Mouse (Mus musculus): ENCODE measurements around the gene Ube2s. TPM values are rescaled to one million over a fixed set of nuclear protein-coding genes. Genes with fewer than 3 reads are reported as not detected.
"Not testable (repeated sequence)": the region's sequence is repeated elsewhere in the genome, so short reads cannot be mapped to it uniquely, and the experiment has no call there.

Gene Ube2s
- total and polyA plus RNA-seq, 3 experiments: 98.1 to 148 (median 140) TPM

DNA sequence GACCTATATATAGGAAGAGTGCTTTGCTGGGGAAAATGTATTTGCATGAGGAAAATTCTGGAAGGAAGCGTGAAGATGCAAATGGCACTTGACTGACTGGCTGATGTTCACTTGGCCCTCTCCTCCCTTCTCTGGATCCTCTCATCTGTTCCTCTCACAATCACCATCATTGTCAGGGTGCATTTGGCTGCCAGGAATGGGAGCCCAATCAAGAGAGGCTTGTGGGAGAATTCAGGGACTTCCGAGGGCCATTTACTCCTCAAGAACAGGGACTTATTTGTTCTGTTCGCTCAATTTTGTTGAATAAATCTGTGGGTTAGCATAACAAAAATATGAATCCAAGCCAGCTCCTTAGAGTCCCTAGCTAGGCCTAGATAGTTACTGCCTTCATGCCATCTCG is 9.3 kb upstream of the Ube2s start:
- DNase-seq: no peak

DNA sequence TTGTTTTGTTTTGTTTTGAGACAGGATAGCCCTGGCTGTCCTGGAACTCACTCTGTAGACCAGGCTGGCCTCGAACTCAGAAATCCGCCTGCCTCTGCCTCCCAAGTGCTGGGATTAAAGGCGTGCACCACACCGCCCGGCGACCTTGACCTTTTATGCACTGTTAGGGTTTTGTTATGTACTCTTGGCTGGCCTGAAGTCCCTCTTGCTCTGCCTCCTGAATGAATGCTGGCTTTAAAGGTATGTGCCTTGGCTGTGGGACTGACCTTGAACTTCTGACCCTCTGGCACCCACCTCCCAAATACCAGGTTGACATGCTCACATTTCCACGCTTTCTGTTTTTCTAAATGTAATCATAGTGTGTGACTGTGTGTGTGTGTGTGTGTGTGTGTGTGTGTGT is 8.5 kb upstream of the Ube2s start:
- DNase-seq: not testable (repeated sequence)

DNA sequence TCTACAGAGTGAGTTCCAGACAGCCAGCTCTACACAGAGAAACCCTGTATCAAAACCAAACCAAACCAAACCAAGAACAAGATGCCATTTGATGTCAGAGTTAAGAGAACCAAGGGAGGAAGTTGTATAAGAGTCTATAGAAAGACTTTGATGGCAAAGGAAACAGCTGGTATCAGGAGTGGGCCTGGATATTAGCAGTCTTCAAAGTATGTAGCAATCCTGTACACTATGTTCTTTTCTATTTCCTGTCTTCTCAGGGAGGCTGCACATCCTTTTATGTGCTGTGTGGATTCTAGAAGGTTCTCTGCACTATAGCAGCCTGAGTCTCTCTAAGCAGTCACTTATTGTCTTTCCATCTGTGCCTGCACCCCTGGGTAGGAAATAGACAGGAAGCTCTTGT is 4.2 kb upstream of the Ube2s start:
- DNase-seq: no peak

DNA sequence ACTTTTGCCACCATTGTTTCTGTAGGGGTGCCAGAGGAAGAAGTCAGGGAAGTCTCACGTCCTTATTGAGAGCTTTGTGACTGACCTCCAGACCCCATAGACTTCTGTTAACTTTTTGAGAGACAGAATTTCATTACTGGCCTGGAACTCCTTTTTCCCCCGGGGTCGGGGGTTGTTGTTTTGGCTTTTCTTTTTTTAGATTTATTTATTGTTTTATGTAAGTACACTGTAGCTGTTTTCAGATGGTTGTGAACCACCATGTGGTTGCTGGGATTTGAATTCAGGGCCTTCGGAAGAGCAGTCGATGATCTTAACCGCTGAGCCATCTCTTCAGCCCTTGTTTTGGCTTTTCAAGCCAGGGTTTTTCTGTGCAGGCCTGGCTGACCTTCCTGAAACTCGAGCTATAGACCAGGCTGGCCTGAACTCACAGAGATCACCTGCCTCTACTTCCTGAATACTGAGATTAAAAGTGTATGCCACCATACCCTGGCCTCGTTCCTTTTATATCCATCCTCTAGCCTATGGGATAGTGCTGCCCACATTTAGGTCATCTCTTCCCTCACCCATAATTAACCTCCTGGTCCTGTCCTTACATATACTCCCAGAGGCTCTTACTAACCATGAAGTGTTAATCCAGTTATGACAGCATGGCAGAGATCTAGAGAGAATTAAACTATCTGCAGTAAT is 858 bp upstream of the Ube2s start:
- DNase-seq: no peak

DNA sequence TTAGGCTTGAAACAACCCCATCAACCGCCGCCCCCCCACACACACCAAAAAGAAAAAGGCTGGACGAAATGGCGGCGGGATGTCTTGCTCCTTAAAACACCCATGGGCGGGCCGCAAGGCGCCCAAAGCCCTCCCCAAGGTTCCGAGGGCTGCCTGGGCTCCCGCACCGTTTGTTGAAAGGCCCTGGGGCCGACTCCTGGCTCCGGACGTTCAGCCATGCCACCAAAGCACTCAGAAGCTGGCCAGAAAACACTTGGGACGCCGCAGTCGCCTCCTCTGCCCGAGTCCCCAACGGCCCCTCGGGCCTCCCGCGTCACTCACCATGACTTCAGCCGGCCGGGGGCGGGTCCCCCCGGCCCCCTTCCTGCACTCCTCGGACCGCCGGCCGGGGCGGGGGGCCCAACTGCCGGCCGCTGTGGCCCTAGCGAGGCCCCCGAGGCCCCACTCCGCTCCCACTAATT is 518 bp downstream of the Ube2s start:
- no peak for DNase-seq

DNA sequence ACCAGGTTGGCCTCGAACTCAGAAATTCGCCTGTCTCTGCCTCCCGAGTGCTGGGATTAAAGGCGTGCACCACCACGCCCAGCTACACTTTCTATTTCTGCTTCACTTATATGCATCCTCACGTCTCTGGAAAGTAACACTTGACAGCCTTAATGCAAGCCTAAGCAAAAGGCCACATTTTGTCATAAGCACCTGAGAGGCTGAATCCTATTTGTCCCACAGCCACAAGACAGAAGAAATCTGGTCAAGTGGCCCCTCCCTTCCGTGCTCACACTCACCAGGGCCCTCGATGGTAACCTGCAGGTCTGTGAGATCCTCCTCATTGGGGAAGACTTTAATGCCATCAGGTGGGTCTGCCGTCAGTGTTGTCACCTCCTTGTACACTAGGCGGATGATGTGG is 1.3 kb downstream of the Ube2s start:
- DNase-seq: not testable (repeated sequence)

DNA sequence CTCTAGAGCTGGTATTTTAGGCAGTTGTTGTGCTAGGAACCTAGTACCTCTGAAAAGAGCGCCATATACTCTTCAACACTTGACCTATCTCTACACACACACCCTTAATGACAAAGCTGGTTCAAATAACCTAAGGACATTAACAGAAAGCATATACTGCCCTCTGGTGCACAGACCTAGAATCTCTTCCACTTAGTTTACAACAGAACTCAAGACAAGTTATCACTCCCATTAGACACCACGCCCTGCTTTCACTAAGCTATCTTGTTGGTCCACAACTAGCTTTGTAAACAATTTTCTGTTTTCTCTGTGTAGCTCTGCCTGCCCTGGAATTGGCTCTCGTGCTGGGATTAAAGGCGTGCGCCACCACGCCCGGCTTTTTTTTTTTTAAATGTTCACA is 5.7 kb downstream of the Ube2s start:
- DNase-seq: peak; percentile 20

DNA sequence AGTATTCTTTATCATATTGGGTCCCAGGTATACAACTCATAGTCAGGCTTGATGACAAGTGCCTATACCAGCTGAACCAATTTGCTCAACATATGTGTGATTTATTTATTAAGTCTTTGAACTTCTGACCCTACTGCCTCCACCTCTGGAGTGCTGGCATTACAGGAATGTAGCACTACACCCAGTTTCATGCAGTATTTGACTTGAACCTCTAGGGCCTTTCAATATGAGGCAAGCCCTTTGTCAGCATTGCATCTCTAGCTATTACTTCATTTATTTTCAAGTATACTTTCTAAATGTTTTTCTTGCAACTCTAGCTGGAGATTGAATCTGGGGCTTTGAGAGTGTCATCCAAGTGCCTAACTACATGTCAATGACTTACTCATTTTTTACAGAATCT is 10.1 kb downstream of the Ube2s start:
- no peak for DNase-seq

DNA sequence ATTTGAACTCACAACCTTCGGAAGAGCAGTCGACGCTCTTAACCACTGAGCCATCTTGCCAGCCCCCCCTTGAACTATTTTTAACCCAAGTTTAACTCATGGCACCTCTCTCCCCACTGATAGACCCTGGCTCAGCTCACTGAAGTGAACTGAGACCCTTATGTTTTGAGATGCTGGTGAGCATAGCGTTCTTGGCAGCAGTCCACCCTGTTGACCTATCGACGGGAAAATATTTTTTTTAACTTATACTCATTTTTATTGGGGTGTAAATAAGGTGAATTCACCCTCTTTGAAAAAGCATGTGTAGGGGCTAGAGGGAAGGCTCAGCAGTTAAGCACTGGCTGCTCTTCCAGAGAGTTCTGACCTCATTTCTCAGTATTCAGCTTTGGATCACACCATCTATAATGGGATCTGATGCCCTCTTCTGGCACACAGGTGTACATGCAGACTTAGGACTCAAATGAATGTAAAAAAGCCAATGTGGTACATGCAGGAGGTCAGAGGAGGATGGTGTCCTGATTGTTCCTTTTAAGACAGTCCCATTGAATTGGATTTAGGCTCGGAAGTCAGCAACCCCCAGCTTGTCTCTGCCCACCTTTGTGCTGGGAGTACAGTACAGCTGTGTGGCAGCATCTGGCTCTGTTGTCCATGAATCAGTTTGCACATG is 16.5 kb downstream of the Ube2s start:
- peak; percentile 31 for DNase-seq

DNA sequence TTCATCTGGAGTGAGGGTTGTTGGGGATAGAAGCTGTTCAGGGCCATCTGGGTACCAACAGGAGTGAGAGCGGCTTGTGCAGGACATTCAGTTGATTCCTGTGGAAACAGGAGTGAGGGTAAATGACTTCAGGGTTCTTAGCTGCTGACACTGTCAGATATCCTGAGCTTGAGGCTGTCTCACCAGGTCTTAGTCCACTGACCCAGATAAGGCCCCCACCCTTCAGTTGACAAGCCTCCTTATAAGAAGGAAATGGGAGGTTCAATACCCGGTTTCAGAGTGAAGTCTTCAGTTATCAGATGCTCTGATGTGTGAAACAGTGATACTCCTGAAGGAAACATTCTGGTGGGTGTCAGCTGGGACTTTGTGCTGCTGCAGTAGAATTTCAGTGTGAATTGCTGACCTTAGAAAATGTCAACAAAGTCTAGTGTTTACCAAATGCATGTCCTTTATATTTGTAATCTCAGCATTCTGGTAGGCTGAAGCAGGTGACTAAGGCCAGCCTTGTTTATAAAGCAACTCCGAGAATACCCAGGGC is 17.7 kb downstream of the Ube2s start:
- no peak for DNase-seq

DNA sequence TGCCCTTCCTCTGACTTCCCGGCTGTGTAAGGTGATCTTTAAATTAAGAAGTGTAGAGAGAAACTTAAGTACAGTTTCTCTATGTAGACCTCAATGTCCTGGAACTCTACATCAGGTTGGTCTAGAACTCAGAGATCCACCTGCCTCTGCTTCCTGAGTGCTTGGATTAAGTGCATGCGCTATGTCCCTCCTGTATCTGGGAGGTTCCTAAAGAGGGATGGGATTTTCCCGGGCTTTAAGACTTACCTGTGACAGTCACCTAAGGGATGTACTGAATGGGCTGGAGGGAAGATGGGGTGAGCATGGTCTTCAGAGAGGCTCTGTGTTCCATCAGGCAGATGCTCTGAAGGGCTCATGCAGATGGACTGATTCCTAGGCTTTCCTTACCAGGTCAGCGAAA is 18.7 kb downstream of the Ube2s start:
- no peak for DNase-seq

DNA sequence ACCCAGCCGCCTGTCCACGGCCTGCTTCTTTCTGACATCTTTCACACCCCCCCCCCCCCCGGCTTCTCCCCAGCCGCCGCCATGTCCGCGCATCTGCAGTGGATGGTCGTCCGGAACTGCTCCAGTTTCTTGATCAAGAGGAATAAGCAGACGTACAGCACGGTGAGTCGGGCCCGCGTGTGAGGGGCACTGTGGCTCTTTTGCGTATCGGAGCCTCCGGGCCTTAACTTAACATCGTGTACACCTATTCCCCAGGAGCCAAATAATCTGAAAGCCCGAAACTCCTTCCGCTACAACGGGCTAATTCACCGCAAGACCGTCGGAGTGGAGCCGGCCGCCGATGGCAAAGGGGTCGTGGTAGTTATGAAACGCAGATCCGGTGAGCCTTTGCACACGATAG is 19.1 kb downstream of the Ube2s start:
- not testable (repeated sequence) for DNase-seq

DNA sequence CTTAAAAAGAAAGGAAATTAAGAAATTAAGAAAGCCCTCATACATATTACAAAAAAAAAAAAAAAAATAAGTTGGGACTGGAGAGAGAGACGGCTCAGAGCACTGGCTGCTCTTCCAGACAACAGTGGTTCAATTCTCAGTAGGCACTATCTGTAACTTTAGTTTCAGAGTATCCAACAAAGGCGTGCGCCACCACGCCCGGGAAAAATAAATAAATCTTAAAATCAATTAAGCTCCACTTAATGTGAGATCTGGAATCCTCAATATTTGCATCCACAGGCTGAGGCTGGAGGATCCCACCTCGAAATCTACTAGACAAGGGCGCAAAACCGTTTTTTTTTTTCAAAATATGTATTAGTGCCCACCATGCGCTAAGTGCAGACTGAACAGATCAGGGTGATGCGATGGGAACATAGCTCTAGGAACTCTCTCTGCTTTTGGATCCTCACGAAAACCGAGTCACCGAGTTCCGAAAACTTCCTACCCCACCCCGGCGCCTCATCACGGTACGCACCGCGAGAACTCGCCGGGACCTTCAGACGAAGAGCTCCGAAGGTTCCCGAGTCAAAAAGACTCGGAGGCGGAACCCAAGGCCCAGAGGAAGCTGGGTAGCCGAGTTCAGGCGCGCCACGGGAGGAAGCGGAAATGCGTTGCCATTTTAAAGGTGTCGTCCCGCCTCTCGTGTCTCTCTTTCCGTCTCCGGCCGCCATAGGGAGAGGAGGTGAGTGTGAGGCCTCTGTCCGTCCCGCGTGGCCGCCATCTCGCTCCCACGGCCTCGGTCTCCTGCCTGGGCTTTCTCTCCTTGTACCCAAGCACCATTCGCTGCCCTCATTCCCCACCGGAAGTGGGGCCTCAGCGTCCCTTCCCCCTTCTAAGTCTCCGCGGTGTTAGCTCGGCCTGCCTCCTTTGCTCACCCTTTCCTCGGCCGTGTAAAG is 19.8 kb downstream of the Ube2s start, which contains the start of gene Rpl28:
Gene Rpl28 (plus strand): TSS at position 597 of the 935 bp plus-strand sequence.
- peak; percentile 96 for DNase-seq

DNA sequence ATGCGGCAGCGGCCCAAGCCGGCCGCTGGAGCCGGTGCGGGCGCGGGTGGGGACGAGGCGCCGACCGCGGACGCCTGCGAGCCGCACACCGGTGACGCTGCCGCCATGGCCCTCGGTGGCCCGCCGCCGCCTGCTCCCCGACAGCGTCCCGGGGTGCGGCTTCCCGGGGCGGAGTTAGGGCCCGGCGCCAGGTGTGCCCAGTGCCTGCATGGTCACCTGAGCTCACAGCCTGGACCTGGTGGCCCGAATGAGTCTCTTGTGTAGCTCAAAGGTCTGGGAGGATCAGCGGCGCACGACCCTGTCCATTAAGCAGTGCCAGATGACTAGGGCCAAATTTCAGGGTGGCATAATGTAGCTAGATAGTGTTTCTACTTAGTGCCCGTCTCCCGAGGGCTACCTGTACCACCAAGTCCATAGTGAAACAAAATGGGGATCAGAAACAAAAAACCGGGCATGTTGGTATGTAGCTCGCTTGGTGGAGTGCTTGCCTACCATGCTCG is 22.9 kb downstream of the Ube2s start, which contains the start of gene Tmem238:
Gene Tmem238 (minus strand): TSS at position 221 of the 500 bp plus-strand sequence.
- DNase-seq: peak; percentile 82

DNA sequence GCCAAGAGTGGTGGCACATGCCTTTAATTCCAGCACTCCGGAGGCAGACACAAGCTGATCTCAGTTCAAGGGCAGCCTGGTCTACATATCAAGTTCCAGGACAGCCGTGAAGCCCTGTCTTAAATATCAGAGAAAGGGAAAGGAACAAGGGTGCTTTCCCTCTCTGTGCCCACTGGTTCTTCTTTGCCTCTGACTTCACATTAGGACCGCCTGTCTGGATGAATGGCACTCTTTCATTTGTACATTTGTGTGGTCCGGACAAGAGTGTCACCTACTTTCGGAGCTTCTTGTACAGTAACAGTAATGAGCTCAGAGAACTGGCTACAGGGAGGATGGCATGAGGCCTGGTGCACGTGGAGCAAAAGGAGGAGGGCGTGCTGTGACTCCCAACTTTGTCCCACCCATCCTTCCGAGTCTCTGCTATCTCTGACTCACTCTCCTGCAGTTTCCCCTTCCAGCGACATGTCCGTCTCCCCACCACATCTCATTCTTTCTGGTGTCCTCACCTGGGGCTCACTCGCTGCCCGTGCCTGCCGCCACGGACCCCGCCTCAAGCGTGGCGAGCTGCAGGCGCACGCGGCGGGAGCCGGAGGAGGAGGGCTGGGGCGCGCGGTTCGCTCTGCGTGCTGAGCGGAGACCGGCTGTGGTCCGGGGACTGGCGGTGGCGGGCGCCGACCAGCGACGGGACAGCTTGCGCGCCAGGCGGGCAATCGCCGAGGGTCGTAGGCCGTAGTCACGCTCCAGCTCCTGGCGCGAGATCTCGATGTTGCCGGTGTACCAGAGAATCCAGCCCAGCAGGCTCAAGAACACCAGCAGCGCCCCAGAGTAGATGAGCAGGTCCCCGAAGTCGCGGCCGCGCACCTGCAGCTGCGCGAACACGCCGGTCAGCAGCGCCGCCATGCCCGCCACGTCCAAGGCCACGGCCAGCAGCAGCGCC is 23.6 kb downstream of the Ube2s start:
- DNase-seq: peak; percentile 88

DNA sequence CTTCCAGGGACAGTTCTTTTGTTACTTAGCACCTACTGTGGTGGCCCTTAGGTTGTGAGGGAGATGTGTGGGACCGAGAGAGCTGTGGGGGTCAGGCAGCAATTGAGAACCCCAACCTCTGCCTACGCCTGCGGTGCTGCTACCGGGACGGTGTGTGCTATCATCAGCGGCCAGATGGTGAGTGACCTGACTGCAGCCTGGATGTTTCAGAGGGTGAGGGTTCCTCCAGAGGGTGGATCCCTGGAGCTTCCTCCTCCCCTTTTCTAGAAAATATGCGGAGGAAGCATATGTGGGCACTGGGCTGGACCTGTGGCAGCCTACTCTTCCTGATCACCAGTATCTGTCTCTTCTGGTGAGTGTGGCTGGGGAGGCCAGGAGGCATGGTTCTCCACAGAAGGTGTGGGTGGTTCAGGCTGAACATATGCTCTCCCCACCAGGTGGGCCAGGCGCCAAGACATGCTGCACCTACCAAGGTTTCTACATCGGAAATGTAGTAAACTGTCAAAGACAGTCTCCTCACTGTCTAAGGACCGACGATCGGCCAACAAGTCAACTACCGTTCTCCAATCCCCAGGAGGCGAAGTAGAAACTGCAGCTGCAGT is 28.6 kb downstream of the Ube2s start:
- no peak for DNase-seq

DNA sequence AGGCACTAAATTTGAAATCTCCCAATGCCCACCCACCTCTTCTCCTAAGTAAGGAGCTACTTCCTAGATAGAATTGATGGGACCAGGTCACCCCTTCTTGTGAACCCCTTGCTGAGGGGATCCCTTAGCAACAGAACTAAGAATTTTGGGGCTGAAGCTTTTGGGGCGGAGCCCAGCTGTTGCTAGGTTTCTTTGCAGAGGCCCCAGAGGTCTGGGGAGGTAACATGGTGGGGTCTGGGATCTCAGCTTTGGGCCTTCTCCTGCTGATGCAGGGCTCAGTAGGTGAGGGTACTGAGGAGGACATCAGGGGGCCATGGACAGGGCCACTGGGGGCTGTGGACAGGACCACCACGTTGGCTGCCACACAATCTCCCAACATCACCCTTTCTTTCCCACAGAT is 29.6 kb downstream of the Ube2s start, which contains the start of the genes Il11 and Tmem190:
Gene Il11 (minus strand): TSS at position 101 of the 400 bp plus-strand sequence.
Gene Tmem190 (plus strand): TSS at position 179 of the 400 bp plus-strand sequence.
- DNase-seq: no peak

DNA sequence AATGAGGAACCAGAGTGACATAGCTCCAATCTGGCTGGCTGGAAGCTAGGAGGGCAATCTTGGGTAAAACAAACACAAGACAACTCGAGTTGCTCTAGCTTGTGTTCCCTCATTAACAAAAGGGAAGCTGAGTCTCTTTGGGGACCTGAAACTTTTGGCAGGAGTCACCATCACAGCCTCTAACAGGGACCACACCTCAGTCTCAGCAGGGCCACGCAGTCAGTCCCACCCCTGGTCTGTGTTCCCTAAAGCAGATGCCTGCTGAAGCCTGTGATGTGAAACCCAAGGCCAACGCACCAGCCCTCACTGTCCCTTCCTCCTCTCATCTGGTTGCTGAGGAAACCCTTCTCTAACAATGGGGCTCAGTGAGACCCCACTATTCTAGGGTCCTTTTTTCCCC is 30.3 kb downstream of the Ube2s start:
- DNase-seq: no peak

DNA sequence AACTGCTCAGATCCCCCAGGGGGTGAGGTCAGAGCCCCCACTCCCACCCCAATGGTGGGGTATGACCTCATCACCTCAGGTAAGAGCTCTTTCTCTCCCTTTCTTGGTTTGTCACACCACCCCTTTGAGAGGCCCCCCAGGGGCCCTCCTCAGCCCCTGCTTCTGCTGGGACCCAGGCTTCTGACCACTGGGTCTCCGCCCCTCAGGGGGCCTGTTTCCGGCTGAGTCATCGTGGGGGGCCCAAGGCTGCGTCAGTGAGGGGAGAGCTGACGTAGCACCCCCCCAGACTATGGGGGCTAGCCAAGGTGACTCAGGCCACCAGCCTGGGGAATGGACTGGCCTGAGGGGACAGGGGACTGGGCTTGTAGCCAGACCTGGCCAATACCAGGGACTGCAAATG is 32.5 kb downstream of the Ube2s start:
- DNase-seq: no peak

Data from adrenal gland, adult 2 months (tissue).